Mouse (Mus musculus) embryo, embryonic 11 days (tissue): ENCODE data around the gene Crygn.

Experiments
- DNase-seq: peaks from one replicate; pipeline ENCODE4 v3.0.0-alpha.2; 2015

The Crygn gene

DNA sequence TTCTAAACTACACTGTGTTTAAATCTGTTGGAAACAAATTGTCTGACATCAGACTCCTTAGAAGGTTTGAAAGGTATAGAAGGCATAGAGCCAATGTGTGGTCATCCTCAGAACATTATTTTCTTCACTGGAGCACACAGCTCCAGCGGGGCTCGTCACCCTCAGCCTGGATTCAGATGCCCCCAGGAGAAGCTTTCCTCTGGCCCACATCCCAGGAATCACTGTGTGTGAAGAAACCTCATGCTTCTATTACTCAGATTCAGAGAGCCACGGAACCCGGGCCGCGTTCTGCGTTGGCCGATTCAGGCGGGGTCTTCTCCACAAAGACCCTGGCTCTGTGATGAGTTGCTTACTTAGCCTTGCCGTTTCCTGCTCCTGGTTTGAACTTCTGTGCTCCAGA is 13.9 kb downstream of the Crygn start:
- no peak for DNase-seq

- peak; percentile 61 for DNase-seq
These were observed 16.5 kb downstream of the Crygn start for GRCm38 (mm10) chr5:24741172-24741885.

DNA sequence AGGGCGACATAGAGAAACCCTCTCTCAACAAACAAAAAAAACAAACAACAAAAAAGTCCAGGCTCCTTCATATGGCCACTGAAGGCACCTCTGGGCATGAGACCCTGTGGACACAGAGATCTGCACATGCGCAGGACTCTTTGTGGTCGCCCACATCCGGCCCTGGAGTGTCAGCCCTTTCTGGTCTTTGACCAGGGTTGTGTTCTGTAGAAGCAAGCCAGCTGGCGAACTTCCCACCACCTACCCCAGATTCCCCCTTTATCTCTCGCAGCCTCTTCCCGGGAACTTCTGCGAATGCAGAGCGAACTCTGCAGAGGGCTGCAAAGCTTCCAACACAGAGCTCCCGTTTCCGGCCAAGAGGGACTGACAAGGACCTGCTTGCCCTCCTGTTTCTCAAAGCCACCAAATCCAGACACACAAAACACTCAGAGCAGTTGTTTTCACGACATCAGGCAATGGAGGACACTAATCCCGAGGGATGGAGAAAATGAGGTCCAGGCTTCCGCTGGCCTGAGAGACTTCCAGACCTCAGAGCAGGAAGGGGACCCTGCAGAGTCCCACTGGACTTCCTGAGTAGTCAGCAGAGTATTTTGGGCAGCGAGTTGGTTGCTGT is 18.6 kb downstream of the Crygn start:
- DNase-seq: no peak

DNA sequence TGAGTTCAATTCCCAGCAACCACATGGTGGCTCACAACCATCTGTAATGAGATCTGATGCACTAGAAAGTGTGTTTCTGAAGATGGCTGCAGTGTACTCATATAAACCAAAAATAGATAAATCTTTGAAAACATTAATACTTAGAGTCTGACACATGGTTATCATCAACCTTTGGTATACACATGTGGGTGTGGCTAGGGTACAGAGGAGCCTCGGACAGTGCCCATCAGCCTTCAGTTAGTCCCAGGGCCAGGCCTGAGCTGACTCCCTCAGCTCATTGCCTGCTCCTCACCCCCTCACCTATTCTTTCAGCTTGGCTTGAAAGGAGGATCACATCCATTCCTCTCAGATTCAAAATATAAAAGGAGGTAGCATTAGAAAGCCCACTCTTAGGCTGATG is 19.3 kb downstream of the Crygn start:
- DNase-seq: no peak

- DNase-seq: no peak
These were observed 20.2 kb downstream of the Crygn start for GRCm38 (mm10) chr5:24737595-24737994.

GRCm38 (mm10) chr5:24733771-24734426 is 23.9 kb downstream of the Crygn start:
- no peak for DNase-seq

- DNase-seq: peak; percentile 85
These were observed 24.7 kb downstream of the Crygn start for GRCm38 (mm10) chr5:24733134-24733533.

DNA sequence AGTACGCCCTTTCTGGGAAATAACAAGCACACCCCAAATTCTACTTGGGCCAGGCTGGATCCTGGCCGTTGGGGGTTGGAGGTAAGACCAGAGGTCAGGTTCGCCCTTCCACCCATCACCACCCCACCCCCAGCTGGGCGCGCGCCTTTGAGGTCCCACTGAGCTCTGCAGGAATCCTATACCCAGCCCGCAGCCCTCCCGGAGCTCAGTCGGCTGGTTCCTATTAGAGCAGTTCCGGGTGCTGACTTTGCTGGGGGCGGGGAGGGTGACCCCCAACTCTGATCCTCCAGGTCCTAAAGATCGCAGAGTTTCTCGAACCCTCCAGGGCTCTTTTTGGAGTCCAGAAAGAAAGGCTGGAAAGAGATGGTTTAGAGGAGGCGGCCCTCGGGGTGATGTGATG is 26.8 kb downstream of the Crygn start:
- peak; percentile 68 for DNase-seq

GRCm38 (mm10) chr5:24730488-24730871 is 27.3 kb downstream of the Crygn start, which contains the start of gene Wdr86:
Gene Wdr86 (minus strand): TSS chr5:24730727.
- peak; percentile 78 for DNase-seq

GRCm38 (mm10) chr5:24729797-24730487 is 27.9 kb downstream of the Crygn start:
- DNase-seq: peak; percentile 54

DNA sequence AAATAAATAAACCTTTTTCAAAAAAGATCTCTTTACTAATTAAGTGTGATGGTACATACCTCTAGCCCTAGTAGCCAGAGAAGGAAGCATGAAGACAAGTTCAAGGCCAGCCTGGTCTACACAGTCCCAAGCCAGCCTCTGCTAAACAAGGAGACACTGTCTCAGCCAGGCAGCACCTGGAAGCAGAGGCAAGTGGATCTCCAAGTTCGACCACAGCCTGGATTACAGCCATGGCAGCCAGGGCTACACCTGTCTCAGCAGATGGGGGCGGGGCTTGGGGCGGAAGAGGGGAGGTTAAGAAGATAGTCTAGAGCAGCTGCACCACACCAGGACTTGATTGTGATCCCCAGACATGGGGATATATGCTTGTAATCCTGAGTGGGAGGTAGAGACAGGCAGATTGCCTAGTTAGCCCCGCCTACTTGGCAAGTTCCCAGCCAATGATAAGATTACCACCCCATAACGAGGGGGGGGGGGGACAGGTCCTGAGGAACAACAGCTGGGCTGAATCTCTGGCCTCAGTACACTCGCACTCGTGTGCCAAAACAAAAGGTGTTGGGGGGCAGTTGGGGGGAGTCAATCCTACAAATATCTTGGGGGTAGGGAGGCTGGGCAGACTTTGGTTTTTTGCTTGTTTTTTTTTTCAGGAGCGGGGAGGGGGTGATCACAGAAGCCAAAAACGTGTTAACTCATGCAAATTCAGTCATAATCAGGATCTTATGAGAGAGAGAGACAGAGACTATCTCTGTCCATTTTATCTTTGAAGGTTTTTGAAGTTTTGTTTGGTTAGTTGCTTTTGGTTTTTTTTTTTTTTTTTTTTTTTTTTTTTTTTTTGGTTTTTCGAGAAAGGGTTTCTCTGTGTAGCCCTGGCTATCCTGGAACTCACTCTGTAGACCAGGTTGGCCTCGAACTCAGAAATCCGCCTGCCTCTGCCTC is 30.6 kb downstream of the Crygn start:
- peak; percentile 26 for DNase-seq

DNA sequence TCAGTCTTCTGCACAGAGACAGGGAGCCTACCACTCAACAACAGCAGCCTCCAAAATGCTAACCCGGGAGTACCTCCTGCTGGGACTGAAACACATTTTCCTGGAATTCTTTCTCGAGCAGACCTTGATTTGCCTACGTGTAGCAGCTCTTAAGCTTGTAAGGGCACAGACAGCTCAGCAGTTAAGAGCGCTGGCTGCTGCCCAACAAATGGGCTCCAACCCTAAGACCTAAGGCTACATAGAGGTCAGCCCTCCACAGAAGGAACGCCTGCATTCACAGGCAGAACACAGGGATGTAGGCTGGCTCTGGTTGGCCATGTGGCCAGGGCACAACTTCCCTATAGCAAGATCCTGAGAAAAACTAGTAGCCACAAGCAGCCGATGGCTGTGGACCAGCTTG is 31.9 kb downstream of the Crygn start:
- DNase-seq: no peak

- DNase-seq: peak; percentile 47
These were observed 33.0 kb downstream of the Crygn start for GRCm38 (mm10) chr5:24724805-24725204.

DNA sequence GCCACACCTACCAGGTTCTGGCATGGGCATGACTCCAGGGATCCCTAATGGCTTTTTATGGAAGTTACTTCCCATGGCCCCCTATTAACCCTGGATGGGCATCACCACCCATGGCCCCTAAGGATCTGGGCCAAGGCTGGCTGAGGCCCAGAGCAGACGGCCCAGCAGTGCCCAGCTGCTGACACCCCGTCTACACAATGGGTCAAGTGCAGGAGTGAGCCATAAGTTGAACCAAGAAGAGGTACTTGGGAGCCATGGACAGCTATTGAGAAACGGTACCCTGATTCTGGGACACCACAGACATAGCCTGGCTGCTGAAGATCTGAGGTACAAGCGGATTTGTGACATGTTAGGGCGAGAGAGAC is 33.6 kb downstream of the Crygn start:
- no peak for DNase-seq

- no peak for DNase-seq
These were observed 34.1 kb downstream of the Crygn start for GRCm38 (mm10) chr5:24723527-24724269.

DNA sequence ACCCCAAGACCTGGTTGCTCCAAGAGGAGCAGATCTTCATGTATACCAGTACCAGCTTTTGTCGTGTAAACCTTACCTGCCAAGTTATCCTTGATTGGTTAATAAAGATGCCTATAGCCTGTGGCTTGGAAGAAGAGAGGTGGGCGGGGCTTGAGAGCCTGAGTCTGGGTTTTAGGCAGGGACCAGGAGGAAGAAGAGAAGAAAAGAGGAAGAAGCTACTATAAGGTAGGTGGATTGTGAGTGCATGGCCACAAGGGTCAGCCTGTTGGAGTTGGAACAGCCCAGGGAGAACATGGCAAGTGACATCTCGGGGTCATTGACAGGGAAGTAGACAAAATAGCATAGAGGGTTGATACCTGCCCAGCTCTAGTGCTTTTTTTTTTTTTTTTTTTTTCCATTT is 38.0 kb downstream of the Crygn start:
- DNase-seq: no peak

GRCm38 (mm10) chr5:24718076-24718475 is 39.7 kb downstream of the Crygn start:
- no peak for DNase-seq

- no peak for DNase-seq
These were observed 43.8 kb downstream of the Crygn start for GRCm38 (mm10) chr5:24713987-24714386.

GRCm38 (mm10) chr5:24713199-24713598 is 44.6 kb downstream of the Crygn start:
- DNase-seq: no peak

DNA sequence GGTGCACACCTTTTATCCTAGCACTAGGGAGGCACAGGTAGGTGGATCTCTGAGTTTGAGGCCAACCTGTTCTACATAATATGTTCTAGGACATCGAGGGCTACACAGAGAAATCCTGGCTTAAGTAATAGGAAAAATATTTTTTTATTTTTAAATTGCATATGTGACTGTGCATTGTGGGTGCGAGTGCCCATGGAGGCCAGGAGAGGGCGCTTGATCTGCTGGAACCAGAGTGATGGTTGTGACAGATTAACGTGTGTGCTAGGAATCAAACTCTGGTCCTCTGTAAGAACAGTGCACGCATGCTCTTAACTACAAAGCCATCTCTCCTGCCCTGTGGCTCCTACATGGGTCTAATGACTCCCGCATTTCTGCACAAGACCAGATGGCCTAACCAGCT is 46.2 kb downstream of the Crygn start:
- DNase-seq: no peak

DNA sequence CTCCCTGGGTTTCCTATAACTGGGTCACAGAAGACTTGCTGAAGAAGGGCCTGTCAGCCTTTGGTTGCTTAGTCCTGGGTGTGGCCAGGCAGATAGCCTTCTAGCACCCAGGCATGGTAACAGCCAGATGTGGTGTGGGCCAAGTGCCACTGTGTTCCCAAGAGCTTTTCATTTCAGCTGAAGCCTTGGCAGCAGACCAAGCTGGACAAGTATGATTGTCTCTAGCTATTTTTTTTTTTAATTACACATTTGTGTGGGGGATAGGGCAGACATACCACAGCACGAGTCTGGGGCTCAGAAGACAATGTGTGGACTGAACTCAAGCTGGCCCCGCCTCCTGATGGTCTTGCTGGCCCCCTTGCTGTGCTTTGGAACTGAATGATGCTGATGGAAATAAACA is 47.8 kb downstream of the Crygn start:
- DNase-seq: no peak

GRCm38 (mm10) chr5:24704615-24705014 is 53.2 kb downstream of the Crygn start:
- DNase-seq: no peak
